Mouse (Mus musculus) embryonic facial prominence, embryonic 14.5 days (tissue): Measurements from ENCODE around the gene AU022252. TPM values are rescaled to one million over a fixed set of nuclear protein-coding genes. Genes with fewer than 3 reads are reported as not detected.
A peak's percentile ranks its signal among the peaks of the same experiment; 100 is the strongest.

Experiments used
- ATAC-seq: fragments of 200-750 bp; cut with Nextera tagmentation; 2 replicates; pipeline ENCODE4 v1.8.0; 2017; ENCODE audit warnings: low read depth, moderate number of reproducible peaks, moderate TSS enrichment
- DNase-seq: peaks from one replicate; pipeline ENCODE4 v3.0.0-alpha.2; 2015; ENCODE audit warnings: low spot score
- H3K27ac ChIP-seq: fragments of 300-500 bp; sonication (generic); replicated peaks from 2 replicates; pipeline ENCODE4 v1.5.1; 2014; ENCODE audit warnings: low read depth, mild to moderate bottlenecking, low read length, moderate library complexity
- H3K27me3 ChIP-seq: fragments of 300-500 bp; sonication (generic); replicated peaks from 2 replicates; pipeline ENCODE4 v1.6.1; 2014; ENCODE audit warnings: low read length; ENCODE audit not compliant: control insufficient read depth, insufficient read depth
- H3K36me3 ChIP-seq: fragments of 300-500 bp; sonication (generic); 2 replicates; pipeline ENCODE4 v1.6.1; 2014; ENCODE audit warnings: low read length, mixed read lengths; ENCODE audit not compliant: control insufficient read depth, insufficient read depth
- H3K4me1 ChIP-seq: fragments of 300-500 bp; sonication (generic); 2 replicates; pipeline ENCODE4 v1.6.1; 2014; ENCODE audit warnings: antibody characterized with exemption, low read length; ENCODE audit not compliant: control insufficient read depth, insufficient read depth
- H3K4me2 ChIP-seq: fragments of 300-500 bp; sonication (generic); 2 replicates; pipeline ENCODE4 v1.6.1; 2014; ENCODE audit warnings: low read depth, mild to moderate bottlenecking, low read length, moderate library complexity, mixed read lengths
- H3K4me3 ChIP-seq: fragments of 300-500 bp; sonication (generic); 2 replicates; pipeline ENCODE4 v1.5.1; 2014; ENCODE audit warnings: low read depth, mild to moderate bottlenecking, low read length
- H3K9ac ChIP-seq: fragments of 300-500 bp; sonication (generic); 2 replicates; pipeline ENCODE4 v1.6.1; 2014; ENCODE audit warnings: low read depth, mild to moderate bottlenecking, low read length, moderate library complexity, mixed read lengths
- H3K9me3 ChIP-seq: fragments of 300-500 bp; sonication (generic); 2 replicates; pipeline ENCODE4 v1.6.1; 2016; ENCODE audit warnings: low read length; ENCODE audit not compliant: control insufficient read depth
- WGBS: fragments of 180-500 bp; shearing (Covaris S2); extraction: QIAGEN DNeasy Blood & Tissue Kit; methylation state at CpG from one replicate; pipeline ENCODE4 v1.1.7; 2014; 5-methylcytosine and 5-hydroxymethylcytosine counted together
- polyA plus RNA-seq: library from polyadenylated mRNA; unstranded; fragments of >200 nt; fragmentation: Nextera tagmentation; extraction: Ambion mirVana; gene quantifications from 2 replicates; pipeline ENCODE4 v1.2.1, GENCODE M21; 2014

Gene AU022252
- polyA plus RNA-seq, 1 experiment from 2014 or later, result 28.1 TPM

GRCm38 (mm10) chr4:119204672-119205071, 27.8 kb downstream of the AU022252 start:
- Histone ChIP-seq H3K9me3 (no peaks in the 10 kb centered on the region), H3K4me2 (no peak overlapping the region), H3K4me1 (no peaks in the 10 kb centered on the region), H3K9ac (no peak overlapping the region), H3K27me3 (no peaks in the 10 kb centered on the region), H3K27ac (no peak overlapping the region), H3K36me3 (peaks cover 19% of the 10 kb centered on the region), H3K4me3 (no peak overlapping the region)
- peak; percentile 90 for DNase-seq
- 16% methylated on average over 8 of the region's 8 CpGs for WGBS
- ATAC-seq, result peak; percentile 72

- ATAC-seq (no peak), DNase-seq (peak; percentile 67)
- Histone ChIP-seq H3K4me3 (no peak overlapping the region), H3K9ac (no peak overlapping the region), H3K4me2 (no peak overlapping the region), H3K27me3 (no peaks in the 10 kb centered on the region), H3K9me3 (no peaks in the 10 kb centered on the region), H3K36me3 (peaks cover 42% of the 10 kb centered on the region), H3K4me1 (peaks cover 6% of the 10 kb centered on the region), H3K27ac (no peak overlapping the region)
- WGBS, result 77% methylated on average over 6 of the region's 6 CpGs
These were observed 34.4 kb downstream of the AU022252 start for GRCm38 (mm10) chr4:119198105-119198504.

- Histone ChIP-seq H3K9ac (peak overlapping the region; percentile 85), H3K4me1 (peaks cover 6% of the 10 kb centered on the region), H3K4me2 (peak overlapping the region; percentile 78), H3K27me3 (no peaks in the 10 kb centered on the region), H3K9me3 (no peaks in the 10 kb centered on the region), H3K36me3 (peaks cover 30% of the 10 kb centered on the region), H3K27ac (peak overlapping the region; percentile 89), H3K4me3 (peak overlapping the region; percentile 82)
- WGBS, result 5% methylated on average over 18 of the region's 18 CpGs
- ATAC-seq, result no peak
- DNase-seq, result no peak
These were observed 36.8 kb downstream of the AU022252 start for GRCm38 (mm10) chr4:119195582-119196320.

GRCm38 (mm10) chr4:119194909-119195581, 37.5 kb downstream of the AU022252 start, which contains the start of gene Svbp:
Svbp (plus strand) TSS chr4:119195306.
- H3K27ac ChIP-seq, result peak within 1 kb of the TSS; percentile 89
- H3K27me3 ChIP-seq, result no peaks in the 10 kb centered on the region
- peak within 1 kb of the TSS; percentile 78 for H3K4me2 ChIP-seq
- H3K4me3 ChIP-seq, result peak within 1 kb of the TSS; percentile 82
- peaks cover 26% of the 10 kb centered on the region; the same call in 1 of the 2 replicates for H3K36me3 ChIP-seq
- no peaks in the 10 kb centered on the region for H3K9me3 ChIP-seq
- ATAC-seq (peak; percentile 92), DNase-seq (peak; percentile 95)
- 0% methylated on average over 27 of the region's 47 CpGs for WGBS
- peak within 1 kb of the TSS; percentile 85 for H3K9ac ChIP-seq
- H3K4me1 ChIP-seq, result peaks cover 6% of the 10 kb centered on the region

- Histone ChIP-seq H3K9ac (no peak overlapping the region), H3K4me3 (no peak overlapping the region), H3K4me1 (peaks cover 6% of the 10 kb centered on the region), H3K27me3 (no peaks in the 10 kb centered on the region), H3K9me3 (no peaks in the 10 kb centered on the region), H3K4me2 (no peak overlapping the region), H3K36me3 (peaks cover 7% of the 10 kb centered on the region; the same call in 1 of the 2 replicates), H3K27ac (no peak overlapping the region)
- no peak for ATAC-seq
- no peak for DNase-seq
- WGBS, result 92% methylated on average over 4 of the region's 4 CpGs
These were observed 39.8 kb downstream of the AU022252 start for GRCm38 (mm10) chr4:119192757-119193156.

- H3K27ac ChIP-seq, result no peak overlapping the region
- no peaks in the 10 kb centered on the region for H3K9me3 ChIP-seq
- no peaks in the 10 kb centered on the region for H3K36me3 ChIP-seq
- no peaks in the 10 kb centered on the region for H3K27me3 ChIP-seq
- DNase-seq, result no peak
- H3K4me3 ChIP-seq, result no peak overlapping the region
- no peak overlapping the region for H3K9ac ChIP-seq
- H3K4me1 ChIP-seq, result no peaks in the 10 kb centered on the region; the same call in 1 of the 2 replicates
- WGBS, result 70% methylated on average over 3 of the region's 3 CpGs
- no peak overlapping the region for H3K4me2 ChIP-seq
- no peak for ATAC-seq
These were observed 41.2 kb downstream of the AU022252 start for GRCm38 (mm10) chr4:119191273-119191672.

GRCm38 (mm10) chr4:119190618-119191017, 41.9 kb downstream of the AU022252 start:
- no peak for DNase-seq

GRCm38 (mm10) chr4:119189864-119190263, 42.6 kb downstream of the AU022252 start, which contains the start of gene Ermap:
Ermap (minus strand) TSS chr4:119190011.
- no peak within 1 kb of the TSS for H3K4me2 ChIP-seq
- no peak within 1 kb of the TSS for H3K4me3 ChIP-seq
- no peak for DNase-seq
- no peaks in the 10 kb centered on the region for H3K36me3 ChIP-seq
- H3K9me3 ChIP-seq, result no peaks in the 10 kb centered on the region
- no peak within 1 kb of the TSS for H3K27ac ChIP-seq
- no peaks in the 10 kb centered on the region for H3K27me3 ChIP-seq
- WGBS, result 74% methylated on average over 6 of the region's 6 CpGs
- ATAC-seq, result no peak
- H3K4me1 ChIP-seq, result no peaks in the 10 kb centered on the region
- H3K9ac ChIP-seq, result no peak within 1 kb of the TSS

More at GRCm38 (mm10) chr4:119190618-119191017, 41.9 kb downstream of the AU022252 start:
- H3K27me3 ChIP-seq, result no peaks in the 10 kb centered on the region
- WGBS, result 87% methylated on average over 8 of the region's 8 CpGs
- H3K27ac ChIP-seq, result no peak overlapping the region
- no peaks in the 10 kb centered on the region for H3K36me3 ChIP-seq
- no peak overlapping the region for H3K4me3 ChIP-seq
- no peak for ATAC-seq
- no peaks in the 10 kb centered on the region for H3K9me3 ChIP-seq
- no peak overlapping the region for H3K9ac ChIP-seq
- H3K4me2 ChIP-seq, result no peak overlapping the region
- no peaks in the 10 kb centered on the region for H3K4me1 ChIP-seq
